Mouse (Mus musculus) ES-CJ7 (cell line): ENCODE data around the gene Wdr47.
"Not testable (repeated sequence)": the region's sequence is repeated elsewhere in the genome, so short reads cannot be mapped to it uniquely, and the experiment has no call there.

Experiments
- DNase-seq: peaks from one replicate; pipeline ENCODE4 v3.0.0; 2011; ENCODE audit warnings: low read depth, low spot score

The Wdr47 gene

GRCm38 (mm10) chr3:108590786-108591529 is at the start of gene Wdr47:
TSS of gene Wdr47 (plus strand) at chr3:108591279.
- DNase-seq = peak; percentile 95

GRCm38 (mm10) chr3:108542299-108542698 is 48.8 kb upstream of the Wdr47 start:
- DNase-seq = no peak

DNA sequence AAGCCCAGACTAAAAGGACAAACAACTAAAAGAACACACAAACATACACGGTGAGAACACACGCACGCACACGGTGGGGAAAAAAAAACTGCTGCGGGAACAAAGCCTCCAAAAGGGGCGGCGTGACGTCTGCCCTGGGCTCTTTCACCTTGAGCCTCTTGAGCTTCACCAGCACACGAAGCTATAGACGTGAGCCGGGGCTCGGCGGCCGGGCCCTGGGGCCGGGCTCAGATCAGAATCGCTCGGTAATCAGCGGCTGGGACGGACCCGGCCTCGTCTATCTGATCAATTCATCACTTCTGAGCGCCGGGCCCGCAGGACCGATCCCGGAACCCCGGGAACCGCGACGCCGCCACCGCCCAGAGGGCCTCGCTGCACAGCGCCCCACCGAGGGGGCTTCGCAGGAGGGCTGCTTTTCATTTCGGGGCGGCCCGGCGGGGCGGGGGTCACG is 36.9 kb upstream of the Wdr47 start:
- DNase-seq = peak; percentile 54

DNA sequence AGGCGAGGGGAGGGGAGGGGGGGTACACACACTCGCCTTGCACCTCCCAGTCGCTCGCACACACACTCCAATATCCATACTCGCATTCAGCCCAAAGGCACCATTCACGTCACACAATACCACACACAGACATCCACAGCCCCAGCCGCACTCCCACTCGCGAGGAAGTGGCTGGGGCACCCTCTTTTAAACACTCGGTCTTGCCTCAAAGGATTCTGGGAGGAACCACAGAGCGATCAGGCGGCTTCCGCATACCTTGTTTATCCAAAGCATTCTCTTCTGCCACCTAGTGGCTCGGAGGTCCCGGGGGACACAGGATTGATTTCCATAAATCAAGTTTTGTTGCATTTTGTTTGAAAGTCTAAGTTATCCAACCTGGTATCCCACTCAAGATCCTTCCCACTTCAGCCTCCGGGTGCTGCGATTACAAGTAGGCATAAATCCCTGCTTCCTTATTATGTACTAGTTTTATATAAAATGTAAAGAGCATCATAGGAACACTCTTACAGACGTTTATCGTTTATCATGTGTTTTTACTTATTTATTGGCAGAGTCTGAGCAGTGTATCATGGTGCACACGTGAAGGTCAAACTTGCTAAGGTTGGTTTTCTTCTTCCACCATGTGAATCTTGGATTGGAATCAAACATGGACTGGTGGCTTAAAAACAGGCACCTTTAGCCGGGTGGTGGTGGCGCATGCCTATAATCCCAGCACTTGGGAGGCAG is 36.3 kb upstream of the Wdr47 start:
- DNase-seq = peak; percentile 97

DNA sequence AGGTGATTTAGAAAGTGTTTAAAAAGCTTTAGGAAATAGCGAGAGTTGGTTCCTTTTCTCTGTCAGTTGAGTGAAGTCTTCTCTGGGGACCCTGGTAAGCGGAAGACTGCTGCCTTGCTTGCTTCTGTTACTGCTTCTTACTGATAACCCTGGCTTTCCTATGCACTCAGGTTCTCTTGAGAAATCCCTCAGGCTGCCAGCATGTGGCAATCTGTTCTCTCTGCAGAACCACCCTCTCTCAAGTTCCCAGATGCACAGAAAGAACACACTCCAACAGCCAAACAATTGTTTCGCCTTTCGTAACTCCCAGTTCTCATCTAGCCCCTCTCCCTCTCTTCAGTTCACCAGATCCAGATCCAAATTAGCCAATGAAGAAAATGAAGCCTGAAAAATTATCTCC is 33.2 kb upstream of the Wdr47 start:
- DNase-seq = no peak

DNA sequence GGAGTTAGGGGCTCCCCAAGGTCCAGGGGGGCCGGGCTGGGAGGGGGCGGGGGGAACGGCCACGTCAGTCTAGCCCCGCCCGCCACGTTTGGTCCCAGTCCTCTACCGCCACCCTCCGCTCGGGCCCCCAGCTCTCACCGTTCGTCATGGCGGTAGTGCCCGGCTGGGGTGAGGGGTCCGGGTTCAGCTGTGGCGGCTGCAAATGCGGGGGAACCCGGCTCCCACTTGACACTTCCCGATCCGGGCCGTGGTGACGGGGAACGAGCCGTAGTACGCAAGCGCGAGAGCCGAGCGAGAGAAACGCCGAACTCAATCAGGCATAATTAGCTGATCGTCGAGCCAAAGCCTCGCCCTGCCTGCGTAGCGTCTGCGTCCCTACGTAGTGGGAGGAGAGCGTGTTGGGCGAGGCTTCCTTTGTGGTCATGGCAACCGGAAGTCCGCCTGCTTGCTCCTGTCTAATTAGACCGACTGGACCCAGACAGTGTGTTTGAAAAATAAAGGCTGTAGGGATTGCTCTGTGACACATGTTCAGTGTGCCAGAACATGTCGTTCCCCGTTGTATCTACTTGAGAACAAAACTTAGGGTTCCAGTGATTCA is 28.8 kb upstream of the Wdr47 start, which contains the start of gene Tmem167b:
Gene Tmem167b (minus strand): TSS at position 334 of the 598 bp plus-strand sequence.
- DNase-seq = peak; percentile 100

DNA sequence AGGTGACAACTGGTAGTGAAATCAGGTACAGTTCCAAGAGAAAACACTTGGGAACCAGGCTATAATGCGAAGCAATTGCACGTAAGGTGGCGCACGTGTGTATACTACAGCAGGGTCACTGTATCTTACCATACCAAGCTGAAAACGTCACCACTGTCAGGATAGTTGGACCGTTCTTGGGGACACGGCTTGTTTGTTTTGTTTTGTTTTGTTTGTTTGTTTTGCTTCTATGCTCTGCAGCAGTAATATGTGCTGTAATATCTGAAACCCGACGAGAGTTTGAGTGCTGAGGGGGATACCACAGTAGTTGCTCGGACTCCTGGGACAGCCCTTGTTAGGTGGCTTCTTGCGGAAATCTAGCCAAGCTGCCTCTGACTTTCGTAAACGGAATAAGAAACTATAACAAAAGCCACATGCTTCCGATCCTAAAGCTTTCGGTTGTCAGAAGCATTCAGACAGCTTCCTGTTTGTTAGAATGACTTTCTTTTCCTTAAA is 28.3 kb upstream of the Wdr47 start:
- DNase-seq = no peak

DNA sequence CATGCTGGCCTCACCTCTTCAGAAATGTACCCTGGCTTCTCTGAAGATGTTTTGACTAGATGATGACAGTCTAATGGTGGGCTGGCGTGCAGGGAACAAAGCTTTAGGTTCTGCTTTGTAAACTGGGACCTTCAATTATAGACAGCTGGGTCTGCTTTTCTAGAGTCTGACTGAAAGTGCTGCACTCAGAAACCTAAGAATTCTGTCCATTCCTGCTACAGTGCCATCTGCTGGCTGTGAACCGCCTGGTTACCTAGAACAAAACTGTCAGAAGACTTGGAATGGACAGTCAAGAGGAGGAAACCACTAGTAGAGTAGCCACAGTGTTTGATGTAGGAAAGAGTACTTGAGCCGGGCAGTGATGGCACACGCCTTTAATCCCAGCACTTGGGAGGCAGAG is 27.8 kb upstream of the Wdr47 start:
- peak; percentile 84 for DNase-seq

- DNase-seq = peak; percentile 25
Measured at GRCm38 (mm10) chr3:108567990-108568877, 22.8 kb upstream of the Wdr47 start.

DNA sequence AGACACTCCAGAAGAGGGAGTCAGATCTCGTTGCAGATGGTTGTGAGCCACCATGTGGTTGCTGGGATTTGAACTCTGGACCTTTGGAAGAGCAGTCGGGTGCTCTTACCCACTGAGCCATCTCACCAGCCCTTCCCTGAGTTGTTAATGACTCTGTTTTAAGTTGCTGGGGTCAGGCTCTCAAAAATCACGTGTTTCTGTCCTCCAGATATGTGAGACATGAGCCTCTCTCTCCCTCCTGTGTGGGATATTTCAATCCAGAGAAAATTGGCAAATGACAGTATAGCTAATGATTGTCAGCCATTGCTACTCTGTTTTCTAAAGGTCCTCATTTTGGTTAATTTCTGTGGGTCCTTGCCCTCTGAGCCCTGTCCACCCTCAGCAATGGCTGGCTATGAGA is 21.4 kb upstream of the Wdr47 start:
- DNase-seq = not testable (repeated sequence)

- no peak for DNase-seq
Measured at GRCm38 (mm10) chr3:108570813-108571212, 20.3 kb upstream of the Wdr47 start.

DNA sequence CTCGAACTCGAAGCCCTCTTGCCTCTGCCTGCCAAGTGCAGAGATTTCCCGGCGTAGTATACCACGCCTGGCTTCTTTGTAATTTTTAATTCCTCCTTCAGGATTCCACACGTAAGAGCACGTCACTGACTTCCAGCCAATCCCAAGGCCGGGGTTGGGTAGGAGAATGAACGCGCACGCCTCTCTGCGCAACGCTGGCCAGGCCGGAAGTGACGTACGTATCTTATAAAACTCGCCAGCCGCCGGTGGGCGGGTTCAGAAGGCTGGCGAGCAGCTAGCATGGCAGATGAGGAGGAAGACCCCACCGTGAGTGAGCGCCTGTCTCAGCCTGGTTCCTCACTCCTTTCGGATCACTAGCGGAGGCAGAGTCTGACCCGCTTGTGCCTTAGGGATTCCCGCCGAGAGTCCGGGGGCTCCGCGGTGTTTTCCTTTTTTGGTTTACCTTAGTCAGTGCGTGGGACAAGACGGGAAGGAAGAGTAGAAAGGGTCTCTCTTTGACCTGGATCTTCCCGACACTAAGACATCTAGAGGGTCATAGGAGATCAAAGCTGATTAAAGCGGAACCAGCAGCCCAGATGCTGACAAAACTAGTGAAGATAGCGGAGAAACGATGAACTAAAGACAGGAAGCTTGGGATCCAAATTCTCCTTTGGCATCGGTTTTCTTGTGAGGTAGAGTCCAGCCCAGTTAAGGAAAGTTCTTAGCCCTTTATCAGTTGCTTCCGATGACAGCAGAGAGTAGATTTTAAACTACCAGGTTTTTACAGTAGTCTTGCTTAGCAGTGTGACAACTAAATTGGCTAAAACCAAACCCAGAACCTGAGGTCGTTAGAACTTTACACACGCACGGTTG is 19.4 kb upstream of the Wdr47 start, which contains the start of gene Taf13:
Gene Taf13 (plus strand): TSS at position 256 of the 852 bp plus-strand sequence.
- peak; percentile 97 for DNase-seq

GRCm38 (mm10) chr3:108572309-108573010 is 18.6 kb upstream of the Wdr47 start:
- DNase-seq = no peak

DNA sequence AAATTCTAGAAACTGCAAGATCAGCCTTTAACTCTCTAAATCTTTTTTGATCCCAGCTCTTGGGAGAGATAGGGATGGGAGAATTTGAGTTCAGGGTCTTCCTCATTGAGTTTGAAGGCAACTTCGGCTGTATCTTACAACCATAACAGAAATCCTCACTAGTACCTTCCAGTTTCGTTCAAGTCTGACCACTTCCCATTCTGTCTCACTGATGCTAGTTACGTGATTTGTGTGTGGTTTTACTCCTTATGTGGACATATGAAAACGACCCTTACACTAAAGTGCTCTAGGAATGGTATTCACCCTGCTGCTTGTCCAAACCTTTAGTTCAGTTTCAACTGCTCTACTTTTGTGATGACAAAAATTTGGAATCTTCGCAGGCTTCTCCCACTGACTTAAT is 17.1 kb upstream of the Wdr47 start:
- no peak for DNase-seq

DNA sequence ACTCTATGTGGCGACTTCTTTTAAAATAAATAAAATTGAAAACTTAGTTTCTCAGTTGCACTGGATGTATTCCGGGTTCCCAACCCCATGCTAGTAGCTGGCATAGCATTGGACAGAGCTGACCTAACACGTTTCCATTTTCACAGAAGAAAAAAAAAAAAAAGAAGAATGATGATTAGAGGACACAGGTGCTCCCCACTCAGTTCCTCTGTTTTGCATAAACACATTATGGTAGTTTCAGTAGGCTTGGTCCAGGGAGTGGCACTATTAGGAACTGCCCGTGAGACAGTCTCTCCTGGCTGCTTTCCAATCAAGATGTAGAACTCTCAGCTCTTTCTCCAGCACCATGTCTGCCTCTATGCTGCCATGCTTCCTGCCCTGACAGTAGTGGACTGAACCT is 6.5 kb upstream of the Wdr47 start:
- no peak for DNase-seq

DNA sequence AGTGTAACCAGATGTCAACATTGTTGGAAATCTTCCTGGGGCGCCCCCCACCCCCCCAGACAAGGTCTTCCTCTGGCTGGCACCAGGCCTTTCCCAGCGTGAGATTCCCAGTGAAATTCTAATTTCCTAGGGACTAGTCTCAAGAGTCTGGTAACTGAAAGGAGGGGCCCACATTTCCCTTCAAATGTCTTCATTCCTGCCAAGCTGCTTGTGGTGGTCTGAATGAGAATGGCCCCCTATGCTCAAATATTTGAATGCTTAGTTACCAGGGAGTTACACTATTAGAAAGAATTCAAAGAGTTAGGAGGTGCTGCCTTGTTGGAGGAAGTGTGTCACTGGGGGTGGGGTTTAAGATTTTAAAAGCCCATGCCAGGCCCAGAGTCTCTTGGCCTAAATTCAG is 2.6 kb upstream of the Wdr47 start:
- peak; percentile 80 for DNase-seq

DNA sequence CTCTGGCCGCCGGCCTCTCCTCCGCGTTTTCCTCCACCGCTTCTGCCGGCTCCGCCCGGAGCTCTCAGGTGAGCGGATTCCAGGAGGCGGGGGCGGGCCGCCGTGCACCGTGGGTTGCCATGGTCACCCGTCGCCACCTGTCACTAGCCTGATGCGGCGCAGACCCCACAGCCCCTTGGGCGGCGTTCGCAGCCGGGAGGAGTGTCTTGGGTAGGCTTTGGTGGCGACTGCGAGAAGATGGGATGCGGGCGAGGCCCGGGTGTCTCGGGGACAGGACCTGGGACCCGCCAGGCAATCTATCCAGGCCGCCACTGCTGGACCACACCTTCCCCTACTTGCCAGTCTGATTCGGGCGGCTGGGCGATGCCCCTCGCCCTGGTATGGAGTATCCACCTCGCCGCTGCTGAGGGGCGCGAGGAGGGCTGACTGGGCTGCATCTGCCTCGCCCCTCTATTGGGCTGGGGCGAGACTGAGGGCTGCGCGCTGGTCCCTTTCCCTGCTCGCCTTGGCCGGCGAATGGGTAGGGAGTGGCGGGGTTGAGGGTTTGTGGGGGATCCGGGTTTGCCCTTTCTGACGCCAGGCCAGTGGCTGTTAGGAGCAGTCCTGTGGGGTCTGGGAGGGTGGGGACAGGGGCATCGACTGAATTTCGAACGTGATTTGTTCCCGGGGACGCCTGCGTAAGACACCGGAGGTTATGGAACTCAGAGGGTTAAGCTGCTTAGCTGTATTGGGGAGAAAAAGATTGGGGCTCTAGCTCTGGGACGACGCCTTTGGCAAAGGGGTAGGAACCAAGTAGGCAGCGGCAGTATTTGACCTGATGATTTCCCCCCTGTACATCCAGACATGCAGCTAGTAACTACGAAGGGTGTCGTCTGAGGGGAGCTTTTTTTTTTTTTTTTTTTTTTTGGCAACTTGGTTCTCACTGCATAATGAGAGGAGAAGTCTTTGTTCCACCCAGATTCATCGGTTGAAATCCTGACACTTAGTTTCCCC is 747 bp downstream of the Wdr47 start:
- peak; percentile 69 for DNase-seq

DNA sequence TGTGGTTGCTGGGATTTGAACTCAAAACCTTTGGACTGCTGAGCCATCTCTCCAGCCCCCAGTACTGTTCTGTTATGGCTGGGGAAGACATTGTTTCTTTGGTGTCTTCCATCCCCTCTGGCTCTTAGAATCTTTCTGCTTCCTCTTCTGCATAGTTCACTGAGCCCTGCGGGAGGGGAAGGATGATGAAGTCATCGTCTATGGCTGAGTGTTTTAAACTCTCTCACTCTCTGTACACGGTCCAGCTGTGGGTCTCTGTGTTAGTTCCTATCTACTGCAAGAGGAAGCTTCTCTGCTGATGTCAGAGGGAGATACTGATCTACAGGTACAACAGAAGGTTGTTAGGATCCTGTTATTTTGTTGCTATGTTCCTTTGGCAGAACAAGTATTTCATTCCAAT is 17.8 kb downstream of the Wdr47 start:
- no peak for DNase-seq
